Mouse (Mus musculus): ENCODE measurements around the gene Vps33a. TPM values are rescaled to one million over a fixed set of nuclear protein-coding genes. Genes with fewer than 3 reads are reported as not detected.

The Vps33a gene
- total RNA-seq, 2 experiments from 2014 or later, result 87.3 to 105 TPM

DNA sequence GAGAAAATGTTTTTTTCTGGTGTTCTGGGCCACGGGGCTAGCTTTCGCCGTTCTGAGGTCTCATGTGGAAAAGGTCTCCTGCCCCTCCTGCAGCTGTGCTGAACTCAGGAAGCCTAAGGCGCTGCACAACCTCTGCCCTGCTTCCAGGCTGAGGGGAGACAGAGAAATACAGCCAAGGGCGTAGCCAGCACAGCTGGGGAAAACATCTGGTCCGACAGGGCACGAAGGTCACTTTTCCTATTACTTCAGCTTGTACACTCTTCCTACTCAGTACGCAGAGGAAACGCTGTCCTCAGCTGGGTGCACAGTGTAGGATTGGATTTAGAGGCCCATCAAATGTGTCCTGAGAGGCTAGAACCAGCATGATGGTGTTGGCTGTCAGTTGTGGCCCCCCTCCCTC, 82.9 kb downstream of the Vps33a start:
- intact Hi-C loops (cut with DNase I), result no loop called here
- Histone ChIP-seq H3K4me3 (no peak overlapping the region), H3K27ac (no peak overlapping the region)
- no peak for TF ChIP-seq CTCF (IDR thresholded peaks at IDR 0.05)
- DNase-seq (ENCODE audit: extremely low spot score in 1 of 2, low spot score in 2 of 2), result no peak

DNA sequence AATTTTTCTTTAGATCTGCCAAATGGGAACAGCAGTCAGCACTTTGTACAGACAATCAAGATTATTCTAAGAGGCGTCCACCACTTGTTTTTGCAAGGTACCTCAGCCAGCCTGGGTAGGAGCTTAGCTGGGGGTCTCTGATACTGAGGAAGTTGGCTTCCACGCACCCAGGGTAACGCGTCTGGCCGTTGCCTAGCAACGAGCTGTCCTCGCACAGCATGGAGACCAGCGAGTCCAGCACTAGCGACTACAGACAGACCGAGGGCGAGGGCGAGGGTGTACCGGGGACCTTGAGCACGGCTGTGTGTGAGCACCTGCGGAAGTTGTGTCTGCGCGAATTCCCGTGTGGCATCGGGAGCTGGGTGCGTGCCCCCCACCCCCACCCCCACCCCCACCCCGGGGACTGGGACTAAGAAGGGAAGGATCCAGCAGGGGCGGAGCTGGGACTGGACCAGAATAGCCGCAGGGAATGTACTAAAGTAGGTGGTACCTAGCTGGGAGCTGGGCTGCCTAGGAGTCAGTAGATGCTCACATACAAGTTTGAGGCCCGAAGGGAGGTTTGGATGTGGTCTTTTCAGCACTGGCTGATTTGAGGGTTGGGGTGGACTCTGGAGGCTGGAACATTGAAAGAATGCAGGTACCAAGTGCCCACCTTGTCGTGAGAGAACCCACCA, 83.6 kb downstream of the Vps33a start, which contains the start of the genes Lrrc43 and Il31:
Lrrc43 (plus strand) TSS at position 194 of the 674 bp plus-strand sequence.
Il31 (minus strand) TSS at position 378 of the 674 bp plus-strand sequence.
- Histone ChIP-seq H3K27ac (no peak within 1 kb of the TSS), H3K4me3 (0 out of 2 replicates have a peak within 1 kb of the TSS, but pooled peaks have one; percentile 5)
- TF ChIP-seq CTCF (IDR thresholded peaks at IDR 0.05), result no peak
- intact Hi-C loops (cut with DNase I), result no loop called here
- no peak for DNase-seq (ENCODE audit: extremely low spot score in 1 of 2, low spot score in 2 of 2)

DNA sequence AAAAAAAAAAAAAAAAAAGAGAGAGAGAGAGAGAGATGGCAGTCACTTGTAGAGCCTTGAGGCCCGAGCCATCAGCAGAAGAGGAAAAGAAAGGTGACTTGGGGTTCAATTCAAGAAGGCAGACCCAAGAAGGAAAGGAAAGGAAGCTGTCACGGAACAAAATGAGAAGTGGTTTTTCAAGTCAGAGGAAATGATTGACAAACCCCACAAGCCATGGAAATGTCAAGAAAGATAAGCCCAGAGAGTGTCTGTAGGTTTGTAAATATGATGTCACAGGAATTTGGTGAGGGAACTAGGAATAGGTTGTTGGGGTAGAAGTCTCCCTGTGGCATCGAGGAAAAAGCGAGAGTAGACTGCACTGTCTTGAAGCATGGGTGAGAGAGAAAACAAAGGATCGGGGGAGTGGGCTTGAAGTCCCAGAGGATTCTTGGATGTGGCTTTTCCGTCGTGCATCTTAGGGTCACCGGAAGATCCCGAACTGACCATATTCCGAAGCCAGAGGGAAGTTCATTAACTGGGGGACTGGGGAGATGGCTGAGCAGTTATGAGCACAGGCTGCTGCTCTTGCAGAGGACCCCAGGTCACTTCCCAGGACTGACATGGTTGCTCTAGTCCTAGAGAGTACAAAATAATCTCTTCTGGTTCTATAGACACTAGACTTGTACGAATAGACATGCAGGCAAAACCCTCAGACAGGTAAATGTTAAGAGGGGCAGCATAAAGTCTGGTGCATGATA, 85.0 kb downstream of the Vps33a start:
- intact Hi-C loops (cut with DNase I), result no loop called here
- no peak for TF ChIP-seq CTCF (IDR thresholded peaks at IDR 0.05)
- DNase-seq (ENCODE audit: extremely low spot score in 1 of 2, low spot score in 2 of 2), result no peak
- no peak overlapping the region for H3K4me3 ChIP-seq
- no peak overlapping the region for H3K27ac ChIP-seq

Small RNAs within 50 kb of the gene (microRNA-seq; reads per million reads assigned to microRNA genes)
- gene Mir7647, result 0.48 to 1.5 reads per million in 2 experiments

Other genes with a start within 250 kb of the Vps33a start
- 10 to 100 TPM; 65.4 to 68.2 TPM for gene Bcl7a, start 229.2 kb downstream of the Vps33a start, total RNA-seq (2021)
- gene Mlxip, start 178.2 kb downstream of the Vps33a start, total RNA-seq (2021), result 10 to 100 TPM; 20.5 to 20.8 TPM
- gene Lrrc43, start 83.7 kb downstream of the Vps33a start, total RNA-seq (2021), result under 1 TPM; 0.49 to 0.61 TPM
- not detected for gene Il31, start 83.5 kb downstream of the Vps33a start, total RNA-seq (2021)
- 1 to 10 TPM in 1 of 2 experiments, under 1 TPM in 1; 0.95 to 1.1 TPM for gene B3gnt4, start 62.6 kb downstream of the Vps33a start, total RNA-seq (2021)
- gene Diablo, start 48.9 kb downstream of the Vps33a start, total RNA-seq (2021), result 10 to 100 TPM; 27.9 to 29.0 TPM
- 1 to 10 TPM; 7.0 to 7.7 TPM for gene Gm49027, start 47.5 kb downstream of the Vps33a start, total RNA-seq (2021)
- 100 to 1,000 TPM; 139 TPM for gene Clip1, start 111.6 kb upstream of the Vps33a start, total RNA-seq (2021)
- 10 to 100 TPM; 40.5 to 47.3 TPM for gene Zcchc8, start 148.1 kb upstream of the Vps33a start, total RNA-seq (2021)
- 10 to 100 TPM; 84.2 to 84.8 TPM for gene Rsrc2, start 176.4 kb upstream of the Vps33a start, total RNA-seq (2021)
- gene Kntc1, start 176.7 kb upstream of the Vps33a start, total RNA-seq (2021), result 1 to 10 TPM in 1 of 2 experiments, under 1 TPM in 1; 0.68 to 1.1 TPM